Mouse (Mus musculus) kidney, embryonic 14.5 days (tissue): ENCODE measurements at regions not wholly inside any gene's neighbourhood (a gene's known extent, or its start where the extent isn't known, plus 50 kb on each side); places are given as distances from the start of the nearest gene placed in this dataset.

Experiments used
- ATAC-seq: fragments of 200-750 bp; cut with Nextera tagmentation; 2 replicates; pipeline ENCODE4 v1.8.0; 2017; ENCODE audit warnings: moderate number of reproducible peaks, mild to moderate bottlenecking, moderate TSS enrichment, moderate library complexity; ENCODE audit not compliant: low FRiP score, low TSS enrichment
- H3K27ac ChIP-seq: fragments of 300-500 bp; sonication (generic); 2 replicates; pipeline ENCODE4 v1.5.1; 2014; ENCODE audit warnings: low read depth, mild to moderate bottlenecking, low read length, moderate library complexity, mixed read lengths
- H3K27me3 ChIP-seq: fragments of 300-500 bp; sonication (generic); 2 replicates; pipeline ENCODE4 v1.6.1; 2014; ENCODE audit warnings: mild to moderate bottlenecking, low read length; ENCODE audit not compliant: control insufficient read depth, insufficient read depth
- H3K36me3 ChIP-seq: fragments of 300-500 bp; sonication (generic); 2 replicates; pipeline ENCODE4 v1.6.1; 2014; ENCODE audit warnings: low read length, mixed read lengths; ENCODE audit not compliant: control insufficient read depth, insufficient read depth
- H3K4me1 ChIP-seq: fragments of 300-500 bp; sonication (generic); 2 replicates; pipeline ENCODE4 v1.6.1; 2014; ENCODE audit warnings: low read length, mixed read lengths; ENCODE audit not compliant: control insufficient read depth, insufficient read depth
- H3K4me2 ChIP-seq: fragments of 300-500 bp; sonication (generic); replicated peaks from 2 replicates; pipeline ENCODE4 v1.6.1; 2014; ENCODE audit warnings: low read depth, mild to moderate bottlenecking, low read length
- H3K4me3 ChIP-seq: fragments of 300-500 bp; sonication (generic); 2 replicates; pipeline ENCODE4 v1.5.1; 2014; ENCODE audit warnings: mild to moderate bottlenecking, low read length
- H3K9ac ChIP-seq: fragments of 300-500 bp; sonication (generic); 2 replicates; pipeline ENCODE4 v1.6.1; 2014; ENCODE audit warnings: low read depth, mild to moderate bottlenecking, low read length, moderate library complexity
- H3K9me3 ChIP-seq: fragments of 300-500 bp; sonication (generic); 2 replicates; pipeline ENCODE4 v1.6.1; 2016; ENCODE audit warnings: low read length; ENCODE audit not compliant: control insufficient read depth
- WGBS: fragments of 180-500 bp; shearing (Covaris S2); extraction: QIAGEN DNeasy Blood & Tissue Kit; methylation state at CpG from one replicate; pipeline ENCODE4 v1.1.7; 2014; 5-methylcytosine and 5-hydroxymethylcytosine counted together

DNA sequence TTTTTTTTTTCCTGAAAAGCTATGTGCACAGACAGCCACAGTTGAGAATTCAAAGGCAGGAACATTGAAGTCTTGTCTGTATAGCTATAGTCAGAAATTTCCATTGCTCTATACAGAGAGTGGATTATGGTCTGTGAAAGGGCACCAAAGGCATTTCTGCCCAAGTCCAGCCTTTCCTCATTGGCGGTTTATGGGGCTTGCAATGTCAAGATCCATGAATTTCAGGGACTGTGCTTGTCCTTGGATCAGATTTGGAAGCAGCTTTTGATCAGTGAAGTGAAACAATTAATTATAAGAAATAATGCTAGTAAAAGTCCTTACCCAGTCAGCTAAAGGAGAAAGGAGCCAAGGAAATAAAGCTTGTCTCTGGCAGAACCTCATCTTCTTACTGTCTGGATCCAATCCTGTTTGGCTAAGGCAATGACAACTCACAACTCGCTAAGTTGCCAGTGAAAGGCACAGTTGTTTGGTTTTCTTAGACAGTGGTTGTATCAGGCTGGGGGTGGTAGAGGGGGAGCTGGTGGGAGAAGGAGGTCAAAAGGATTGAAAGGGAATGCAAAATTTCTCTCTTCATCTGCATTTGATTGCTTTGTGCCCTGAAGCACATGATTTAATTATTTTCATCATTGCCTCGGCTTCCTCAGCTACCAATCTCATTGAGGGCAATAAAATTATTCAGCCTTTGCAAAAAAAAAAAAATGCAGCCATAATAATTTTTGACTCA, 574.4 kb upstream of the Lcorl start:
- no peaks in the 10 kb centered on the region for H3K9me3 ChIP-seq
- no peak overlapping the region for H3K9ac ChIP-seq
- H3K27me3 ChIP-seq, result no peaks in the 10 kb centered on the region
- H3K27ac ChIP-seq, result peak overlapping the region; percentile 3; the same call in 1 of the 2 replicates
- H3K4me1 ChIP-seq, result no peaks in the 10 kb centered on the region
- no peaks in the 10 kb centered on the region for H3K36me3 ChIP-seq
- H3K4me3 ChIP-seq, result no peak overlapping the region
- no peak overlapping the region for H3K4me2 ChIP-seq
- 35% methylated on average over 3 of the region's 3 CpGs for WGBS
- ATAC-seq, result peak; percentile 92

DNA sequence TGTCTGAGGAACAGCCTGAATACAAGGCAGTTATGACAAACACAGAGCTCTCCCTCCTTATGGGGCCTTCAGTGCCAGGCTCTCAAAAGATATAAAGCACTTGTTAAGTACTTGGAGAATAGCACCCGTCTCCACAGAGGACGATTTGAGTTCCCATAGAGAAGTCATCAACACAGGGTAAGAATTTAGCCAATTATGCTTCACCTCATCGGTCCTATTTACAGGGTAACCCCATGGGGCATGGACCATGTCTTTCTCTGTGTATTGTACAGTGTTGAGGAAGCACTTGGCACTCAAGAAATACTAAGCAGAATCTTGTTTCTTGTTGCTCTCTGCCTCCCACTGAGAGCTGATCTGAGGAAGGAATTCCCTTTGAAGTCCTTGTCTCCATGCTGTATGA, 565.3 kb upstream of the Lcorl start:
- Histone ChIP-seq H3K9ac (no peak overlapping the region), H3K4me1 (no peaks in the 10 kb centered on the region), H3K4me2 (no peak overlapping the region), H3K36me3 (no peaks in the 10 kb centered on the region), H3K27me3 (no peaks in the 10 kb centered on the region), H3K4me3 (no peak overlapping the region), H3K27ac (no peak overlapping the region), H3K9me3 (no peaks in the 10 kb centered on the region)
- WGBS, result 73% methylated on average over 3 of the region's 3 CpGs
- no peak for ATAC-seq

DNA sequence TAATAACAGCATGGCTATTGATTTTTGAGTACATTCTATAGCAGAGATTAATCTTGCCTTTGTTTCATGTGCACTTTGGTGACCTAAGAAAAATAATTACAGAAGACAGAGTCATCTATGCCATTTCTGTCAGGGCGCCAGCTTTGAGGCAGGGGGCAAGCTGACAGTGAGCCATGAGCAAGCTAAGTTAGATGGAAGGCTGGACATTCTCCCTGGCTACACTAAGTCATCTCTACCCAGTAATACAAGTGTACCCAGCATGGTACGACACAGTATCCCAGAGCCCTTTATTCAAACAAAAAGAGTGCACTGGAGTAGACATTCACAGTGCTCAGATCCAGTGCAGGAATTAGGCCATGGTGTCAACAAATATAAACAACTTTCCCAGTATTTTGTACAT, 549.6 kb upstream of the Lcorl start:
- Histone ChIP-seq H3K4me1 (no peaks in the 10 kb centered on the region), H3K4me3 (no peak overlapping the region), H3K9me3 (no peaks in the 10 kb centered on the region), H3K27me3 (no peaks in the 10 kb centered on the region), H3K27ac (no peak overlapping the region), H3K9ac (no peak overlapping the region), H3K36me3 (no peaks in the 10 kb centered on the region), H3K4me2 (no peak overlapping the region)
- no peak for ATAC-seq
- 90% methylated on average over 2 of the region's 2 CpGs for WGBS

DNA sequence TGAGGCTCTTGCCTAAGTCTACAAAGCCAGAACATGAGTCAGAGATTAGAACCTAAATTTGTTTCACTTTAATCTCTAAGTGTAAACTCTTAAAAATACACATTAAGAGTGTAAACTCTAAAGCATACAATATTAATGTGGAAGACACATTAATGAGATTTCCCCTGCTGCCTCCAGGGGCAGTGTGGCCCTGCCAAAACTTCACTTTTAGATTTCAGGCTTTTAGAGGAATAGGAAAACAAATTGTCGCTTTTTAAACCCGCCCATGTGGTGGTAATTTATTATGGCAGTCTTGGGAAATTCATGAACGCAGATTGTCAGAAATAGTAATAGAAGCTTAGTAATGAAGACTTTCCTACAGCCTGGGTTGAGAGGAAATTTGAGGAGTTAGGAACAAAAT, 549.0 kb upstream of the Lcorl start:
- Histone ChIP-seq H3K4me1 (no peaks in the 10 kb centered on the region), H3K36me3 (no peaks in the 10 kb centered on the region), H3K9ac (no peak overlapping the region), H3K27ac (no peak overlapping the region), H3K9me3 (no peaks in the 10 kb centered on the region), H3K27me3 (no peaks in the 10 kb centered on the region), H3K4me3 (no peak overlapping the region), H3K4me2 (no peak overlapping the region)
- 31% methylated on average over 3 of the region's 3 CpGs for WGBS
- no peak for ATAC-seq

DNA sequence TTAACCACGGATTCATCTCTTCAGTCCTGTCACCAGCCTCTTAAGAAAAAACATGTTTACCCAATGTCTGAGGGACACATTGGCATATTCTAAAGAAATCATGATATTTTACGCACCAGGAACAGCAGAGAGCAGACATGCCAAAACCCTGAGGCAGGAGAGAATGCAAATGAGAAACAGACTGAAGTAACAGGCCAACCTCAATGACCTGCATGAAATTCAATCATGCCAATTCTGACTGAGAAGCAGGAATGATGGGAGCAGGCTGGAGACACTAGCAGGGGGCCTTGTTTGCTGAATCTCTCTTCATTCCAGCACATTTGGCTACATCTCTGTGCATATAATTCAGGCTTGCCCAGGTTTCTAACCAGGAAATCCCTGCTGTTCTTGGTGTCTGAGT, 529.2 kb upstream of the Lcorl start:
- ATAC-seq, result no peak
- 65% methylated on average over 2 of the region's 2 CpGs for WGBS

DNA sequence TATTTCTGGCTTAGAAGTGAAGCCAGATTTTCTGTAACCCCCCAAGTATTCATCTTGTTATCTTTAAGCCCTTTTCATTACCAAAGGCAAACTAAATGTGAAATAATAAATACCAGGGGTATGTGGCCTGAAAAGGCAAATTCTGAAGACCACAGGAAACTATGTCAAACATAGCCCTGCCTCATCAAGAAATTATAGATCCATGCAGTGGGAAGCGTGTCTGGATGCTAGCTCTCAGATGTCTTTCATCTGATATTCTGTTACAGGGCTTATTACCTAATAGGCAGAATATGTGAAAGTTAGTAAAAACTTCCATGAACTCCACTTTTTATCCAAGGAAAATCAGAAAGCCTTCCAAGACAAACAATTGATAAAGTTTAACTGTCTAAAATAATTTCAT, 509.9 kb upstream of the Lcorl start:
- Histone ChIP-seq H3K9me3 (no peaks in the 10 kb centered on the region), H3K9ac (no peak overlapping the region), H3K4me1 (no peaks in the 10 kb centered on the region), H3K27me3 (no peaks in the 10 kb centered on the region), H3K27ac (no peak overlapping the region), H3K4me3 (no peak overlapping the region), H3K36me3 (no peaks in the 10 kb centered on the region), H3K4me2 (no peak overlapping the region)
- WGBS, result 66% methylated on average over 1 of the region's 1 CpGs
- ATAC-seq, result no peak

More for the DNA sequence above, 529.2 kb upstream of the Lcorl start:
- Histone ChIP-seq H3K27ac (no peak overlapping the region), H3K4me2 (no peak overlapping the region), H3K4me3 (no peak overlapping the region), H3K4me1 (no peaks in the 10 kb centered on the region), H3K9me3 (no peaks in the 10 kb centered on the region), H3K27me3 (no peaks in the 10 kb centered on the region), H3K9ac (no peak overlapping the region), H3K36me3 (no peaks in the 10 kb centered on the region)

DNA sequence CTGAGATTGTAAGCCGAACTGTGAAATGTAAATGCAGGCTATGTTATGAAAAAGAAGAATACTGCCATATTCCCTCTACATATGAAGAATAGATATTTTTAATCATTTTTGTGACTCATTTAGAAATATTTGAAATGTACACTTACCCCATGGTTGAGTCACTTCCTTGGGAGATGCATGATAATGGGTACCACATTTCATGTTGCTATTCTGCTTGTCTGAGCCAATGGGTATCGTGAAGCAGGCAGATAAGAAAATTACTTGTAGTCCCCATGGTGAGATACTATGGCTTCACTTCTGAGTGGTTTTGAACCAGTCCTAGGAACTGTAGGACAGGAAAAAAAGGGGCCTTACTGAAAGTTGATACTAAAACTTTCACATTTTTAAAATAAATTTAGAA, 506.2 kb upstream of the Lcorl start:
- ATAC-seq, result no peak
- H3K4me1 ChIP-seq, result no peaks in the 10 kb centered on the region
- no peaks in the 10 kb centered on the region for H3K36me3 ChIP-seq
- no peak overlapping the region for H3K27ac ChIP-seq
- H3K4me3 ChIP-seq, result no peak overlapping the region
- H3K27me3 ChIP-seq, result no peaks in the 10 kb centered on the region
- no peak overlapping the region for H3K9ac ChIP-seq
- no peak overlapping the region for H3K4me2 ChIP-seq
- 93% methylated on average over 2 of the region's 2 CpGs for WGBS
- H3K9me3 ChIP-seq, result no peaks in the 10 kb centered on the region

DNA sequence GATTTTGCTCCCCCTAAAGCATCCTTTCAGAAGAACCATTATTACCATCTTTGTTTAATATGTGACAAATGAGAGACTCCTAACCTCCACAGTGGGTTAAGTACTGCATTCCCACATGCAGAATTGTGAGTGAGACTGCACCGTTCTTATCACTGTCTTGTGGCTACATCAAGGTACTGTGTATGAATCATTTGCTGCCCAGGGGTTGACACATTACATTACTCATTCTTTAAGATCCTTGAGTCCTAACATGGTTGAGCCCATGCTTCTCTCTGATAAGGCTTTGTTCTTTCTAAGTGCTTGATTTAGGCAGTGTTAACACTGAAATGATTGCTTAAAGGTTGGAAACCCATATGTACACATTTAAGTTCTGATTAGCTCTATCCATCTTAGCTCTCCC, 504.2 kb upstream of the Lcorl start:
- Histone ChIP-seq H3K27ac (no peak overlapping the region), H3K4me3 (no peak overlapping the region), H3K27me3 (no peaks in the 10 kb centered on the region), H3K9ac (no peak overlapping the region), H3K4me2 (no peak overlapping the region), H3K4me1 (no peaks in the 10 kb centered on the region), H3K9me3 (no peaks in the 10 kb centered on the region), H3K36me3 (no peaks in the 10 kb centered on the region)
- WGBS, result 49% methylated on average over 1 of the region's 1 CpGs
- ATAC-seq, result no peak

DNA sequence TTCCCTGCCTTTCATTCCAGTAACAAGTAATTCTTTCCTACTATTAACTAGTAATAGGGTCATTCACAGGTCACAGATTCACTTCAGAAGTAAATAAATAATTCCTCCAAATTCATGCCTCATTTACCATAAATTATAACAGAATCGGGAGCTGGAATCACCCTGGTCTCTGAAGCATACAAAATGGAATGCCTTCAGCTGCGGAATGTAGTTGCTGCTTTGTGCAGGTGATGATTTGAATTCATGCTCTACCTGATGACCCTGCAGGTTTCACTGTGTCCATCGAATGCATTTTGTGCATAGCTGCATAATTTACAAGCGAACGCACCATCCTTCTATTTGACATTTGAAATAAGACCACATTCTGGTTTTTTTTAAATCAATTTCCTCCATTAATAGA, 491.0 kb upstream of the Lcorl start:
- Histone ChIP-seq H3K36me3 (no peaks in the 10 kb centered on the region), H3K27ac (no peak overlapping the region), H3K4me2 (no peak overlapping the region), H3K27me3 (no peaks in the 10 kb centered on the region), H3K4me1 (no peaks in the 10 kb centered on the region), H3K4me3 (no peak overlapping the region), H3K9ac (no peak overlapping the region), H3K9me3 (no peaks in the 10 kb centered on the region)
- WGBS, result 60% methylated on average over 5 of the region's 5 CpGs
- peak; percentile 68; the same call in 1 of the 2 replicates for ATAC-seq
